Mouse (Mus musculus) stomach, embryonic 15.5 days (tissue): ENCODE results near the gene Irf2bpl. TPM values are rescaled to one million over a fixed set of nuclear protein-coding genes. Genes with fewer than 3 reads are reported as not detected.

Experiments
- ATAC-seq: fragments of 200-750 bp; cut with Nextera tagmentation; 2 replicates; pipeline ENCODE4 v1.8.0; 2017; ENCODE audit warnings: low read depth, moderate number of reproducible peaks, moderate TSS enrichment; ENCODE audit not compliant: insufficient read depth, low FRiP score
- H3K27ac ChIP-seq: fragments of 300-500 bp; sonication (generic); 2 replicates; pipeline ENCODE4 v1.5.1; 2015; ENCODE audit warnings: mild to moderate bottlenecking, inconsistent platforms
- H3K27me3 ChIP-seq: fragments of 300-500 bp; sonication (generic); replicated peaks from 2 replicates; pipeline ENCODE4 v1.6.1; 2015; ENCODE audit warnings: inconsistent platforms
- H3K36me3 ChIP-seq: fragments of 300-500 bp; sonication (generic); 2 replicates; pipeline ENCODE4 v1.6.1; 2015; ENCODE audit warnings: inconsistent platforms
- H3K4me1 ChIP-seq: fragments of 300-500 bp; sonication (generic); 2 replicates; pipeline ENCODE4 v1.6.1; 2015; ENCODE audit warnings: inconsistent platforms
- H3K4me2 ChIP-seq: fragments of 300-500 bp; sonication (generic); 2 replicates; pipeline ENCODE4 v1.6.1; 2015; ENCODE audit warnings: mild to moderate bottlenecking, inconsistent platforms
- H3K4me3 ChIP-seq: fragments of 300-500 bp; sonication (generic); replicated peaks from 2 replicates; pipeline ENCODE4 v1.5.1; 2015; ENCODE audit warnings: inconsistent platforms
- H3K9ac ChIP-seq: fragments of 300-500 bp; sonication (generic); 2 replicates; pipeline ENCODE4 v1.6.1; 2015; ENCODE audit warnings: inconsistent platforms
- H3K9me3 ChIP-seq: fragments of 300-500 bp; sonication (generic); 2 replicates; pipeline ENCODE4 v1.6.1; 2016; ENCODE audit warnings: inconsistent platforms
- WGBS: fragments of 180-500 bp; shearing (Covaris S2); methylation state at CpG from one replicate; pipeline ENCODE4 v1.1.7; 2015; 5-methylcytosine and 5-hydroxymethylcytosine counted together
- polyA plus RNA-seq: library from polyadenylated mRNA; unstranded; fragments of >200 nt; fragmentation: Nextera tagmentation; extraction: Ambion mirVana; gene quantifications from 2 replicates; pipeline ENCODE4 v1.2.1, GENCODE M21; 2015

The Irf2bpl gene
- polyA plus RNA-seq, 1 experiment from 2014 or later, result 29.3 TPM

DNA sequence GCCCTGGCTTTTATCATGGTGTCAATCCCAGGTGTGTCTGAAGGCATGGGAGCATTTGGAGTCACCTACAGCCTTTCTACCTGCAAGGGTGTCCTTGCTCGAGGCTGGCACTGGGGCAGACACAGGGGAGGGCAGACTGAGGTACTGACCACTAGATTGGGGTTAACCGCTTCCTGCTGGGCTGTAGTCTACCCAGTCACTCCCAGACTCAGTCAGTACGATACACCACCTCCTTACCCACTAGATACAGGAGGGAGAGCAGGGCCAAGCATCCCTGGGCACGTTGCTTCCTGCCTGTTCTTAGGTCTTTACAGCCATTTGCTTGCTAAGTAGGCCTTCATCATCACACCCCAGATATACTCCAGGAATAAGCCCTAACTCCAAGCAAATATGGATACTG, 44.1 kb downstream of the Irf2bpl start:
- Histone ChIP-seq H3K9ac (no peak overlapping the region), H3K4me3 (no peak overlapping the region), H3K36me3 (no peaks in the 10 kb centered on the region), H3K27ac (no peak overlapping the region), H3K4me1 (peaks cover 28% of the 10 kb centered on the region), H3K27me3 (no peaks in the 10 kb centered on the region), H3K4me2 (no peak overlapping the region), H3K9me3 (no peaks in the 10 kb centered on the region)
- ATAC-seq, result no peak
- WGBS, result 82% methylated on average over 4 of the region's 4 CpGs

- H3K27ac ChIP-seq, result peak overlapping the region; percentile 41; the same call in 1 of the 2 replicates
Measured at GRCm38 (mm10) chr12:86838181-86838580, 46.4 kb downstream of the Irf2bpl start.

GRCm38 (mm10) chr12:86836431-86837047, 48.1 kb downstream of the Irf2bpl start:
- ATAC-seq, result peak; percentile 87
- peak overlapping the region; percentile 45 for H3K4me2 ChIP-seq
- H3K4me3 ChIP-seq, result peak overlapping the region; percentile 17
- H3K36me3 ChIP-seq, result no peaks in the 10 kb centered on the region
- H3K9me3 ChIP-seq, result no peaks in the 10 kb centered on the region
- no peak overlapping the region for H3K9ac ChIP-seq
- no peaks in the 10 kb centered on the region for H3K27me3 ChIP-seq
- H3K27ac ChIP-seq, result peak overlapping the region; percentile 87
- H3K4me1 ChIP-seq, result peaks cover 50% of the 10 kb centered on the region
- 18% methylated on average over 23 of the region's 23 CpGs for WGBS

More at GRCm38 (mm10) chr12:86838181-86838580, 46.4 kb downstream of the Irf2bpl start:
- WGBS, result 63% methylated on average over 2 of the region's 2 CpGs
- H3K27me3 ChIP-seq, result no peaks in the 10 kb centered on the region
- H3K4me2 ChIP-seq, result no peak overlapping the region
- H3K4me1 ChIP-seq, result peaks cover 40% of the 10 kb centered on the region
- H3K36me3 ChIP-seq, result no peaks in the 10 kb centered on the region
- no peak for ATAC-seq
- H3K4me3 ChIP-seq, result no peak overlapping the region
- no peak overlapping the region for H3K9ac ChIP-seq
- H3K9me3 ChIP-seq, result no peaks in the 10 kb centered on the region

GRCm38 (mm10) chr12:86835899-86836298, 48.7 kb downstream of the Irf2bpl start:
- 70% methylated on average over 3 of the region's 3 CpGs for WGBS
- H3K4me3 ChIP-seq, result no peak overlapping the region
- no peaks in the 10 kb centered on the region for H3K27me3 ChIP-seq
- no peaks in the 10 kb centered on the region for H3K9me3 ChIP-seq
- H3K27ac ChIP-seq, result peak overlapping the region; percentile 87
- ATAC-seq, result no peak
- no peak overlapping the region for H3K4me2 ChIP-seq
- no peak overlapping the region for H3K9ac ChIP-seq
- no peaks in the 10 kb centered on the region for H3K36me3 ChIP-seq
- H3K4me1 ChIP-seq, result peaks cover 51% of the 10 kb centered on the region

DNA sequence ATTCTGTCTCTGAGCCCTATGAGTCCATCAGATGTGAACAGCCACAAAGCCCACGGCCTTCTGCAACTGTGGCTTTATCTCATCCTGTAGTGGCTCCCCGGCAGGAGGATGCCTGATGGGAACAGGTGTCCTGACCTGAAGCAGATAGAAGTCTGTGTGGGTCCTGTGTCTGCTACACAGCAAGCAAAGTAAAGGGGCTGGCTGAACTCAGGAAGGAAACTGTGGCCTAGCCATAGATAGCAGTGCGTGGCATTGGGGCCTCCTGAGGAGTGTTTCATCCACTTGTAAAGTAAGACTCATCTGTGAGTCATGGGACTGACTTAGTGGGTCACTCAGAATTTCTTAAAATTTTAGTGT, 50.2 kb downstream of the Irf2bpl start:
- ATAC-seq, result no peak
- no peaks in the 10 kb centered on the region for H3K36me3 ChIP-seq
- H3K27ac ChIP-seq, result peak overlapping the region; percentile 62; the same call in 1 of the 2 replicates
- H3K4me1 ChIP-seq, result peaks cover 56% of the 10 kb centered on the region
- 76% methylated on average over 3 of the region's 3 CpGs for WGBS
- H3K4me2 ChIP-seq, result no peak overlapping the region
- no peaks in the 10 kb centered on the region for H3K27me3 ChIP-seq
- H3K4me3 ChIP-seq, result no peak overlapping the region
- no peak overlapping the region for H3K9ac ChIP-seq
- H3K9me3 ChIP-seq, result no peaks in the 10 kb centered on the region

- peak; percentile 78 for ATAC-seq
- no peak overlapping the region for H3K4me3 ChIP-seq
- peaks cover 53% of the 10 kb centered on the region for H3K4me1 ChIP-seq
- H3K27me3 ChIP-seq, result no peaks in the 10 kb centered on the region
- H3K36me3 ChIP-seq, result no peaks in the 10 kb centered on the region
- peak overlapping the region; percentile 82 for H3K27ac ChIP-seq
- WGBS, result 43% methylated on average over 6 of the region's 6 CpGs
- H3K9me3 ChIP-seq, result no peaks in the 10 kb centered on the region
- H3K4me2 ChIP-seq, result no peak overlapping the region; the same call in 1 of the 2 replicates
- no peak overlapping the region for H3K9ac ChIP-seq
Measured at GRCm38 (mm10) chr12:86833711-86834415, 50.7 kb downstream of the Irf2bpl start.

DNA sequence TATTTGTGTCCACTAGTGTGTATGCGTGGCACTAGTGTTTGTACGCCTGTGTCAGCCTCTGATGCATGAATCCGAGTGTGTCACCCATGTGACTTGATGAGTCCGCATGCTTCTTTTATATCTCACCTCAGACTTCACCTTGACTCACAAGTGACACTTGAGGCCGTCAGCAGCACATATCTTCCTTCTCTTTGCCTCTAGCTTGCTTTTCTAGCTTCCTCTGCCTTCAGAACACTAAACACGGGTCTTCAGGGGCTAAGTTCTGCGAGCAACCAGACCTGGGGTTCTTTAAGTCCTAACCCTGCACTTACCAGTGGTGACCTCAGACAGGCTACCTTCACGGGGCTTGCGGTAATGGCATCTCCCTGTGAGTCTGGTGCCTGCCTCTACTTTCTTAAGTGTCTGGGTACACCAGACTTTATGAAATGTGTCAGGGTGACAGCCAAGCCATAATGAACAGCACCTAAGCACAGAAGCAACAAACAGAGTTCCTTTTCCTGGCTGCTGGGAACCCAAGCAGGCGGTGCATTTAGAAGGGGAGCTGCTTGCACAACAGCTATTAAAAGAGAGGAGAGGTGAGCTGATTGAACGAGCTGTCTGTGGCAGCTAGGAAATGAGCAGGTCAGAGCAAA, 51.9 kb downstream of the Irf2bpl start:
- H3K27me3 ChIP-seq, result no peaks in the 10 kb centered on the region
- H3K9me3 ChIP-seq, result no peaks in the 10 kb centered on the region
- no peak overlapping the region for H3K9ac ChIP-seq
- no peak overlapping the region; the same call in 1 of the 2 replicates for H3K4me2 ChIP-seq
- no peak for ATAC-seq
- H3K27ac ChIP-seq, result peak overlapping the region; percentile 82
- H3K4me3 ChIP-seq, result no peak overlapping the region
- no peaks in the 10 kb centered on the region for H3K36me3 ChIP-seq
- 56% methylated on average over 11 of the region's 11 CpGs for WGBS
- H3K4me1 ChIP-seq, result peaks cover 42% of the 10 kb centered on the region

DNA sequence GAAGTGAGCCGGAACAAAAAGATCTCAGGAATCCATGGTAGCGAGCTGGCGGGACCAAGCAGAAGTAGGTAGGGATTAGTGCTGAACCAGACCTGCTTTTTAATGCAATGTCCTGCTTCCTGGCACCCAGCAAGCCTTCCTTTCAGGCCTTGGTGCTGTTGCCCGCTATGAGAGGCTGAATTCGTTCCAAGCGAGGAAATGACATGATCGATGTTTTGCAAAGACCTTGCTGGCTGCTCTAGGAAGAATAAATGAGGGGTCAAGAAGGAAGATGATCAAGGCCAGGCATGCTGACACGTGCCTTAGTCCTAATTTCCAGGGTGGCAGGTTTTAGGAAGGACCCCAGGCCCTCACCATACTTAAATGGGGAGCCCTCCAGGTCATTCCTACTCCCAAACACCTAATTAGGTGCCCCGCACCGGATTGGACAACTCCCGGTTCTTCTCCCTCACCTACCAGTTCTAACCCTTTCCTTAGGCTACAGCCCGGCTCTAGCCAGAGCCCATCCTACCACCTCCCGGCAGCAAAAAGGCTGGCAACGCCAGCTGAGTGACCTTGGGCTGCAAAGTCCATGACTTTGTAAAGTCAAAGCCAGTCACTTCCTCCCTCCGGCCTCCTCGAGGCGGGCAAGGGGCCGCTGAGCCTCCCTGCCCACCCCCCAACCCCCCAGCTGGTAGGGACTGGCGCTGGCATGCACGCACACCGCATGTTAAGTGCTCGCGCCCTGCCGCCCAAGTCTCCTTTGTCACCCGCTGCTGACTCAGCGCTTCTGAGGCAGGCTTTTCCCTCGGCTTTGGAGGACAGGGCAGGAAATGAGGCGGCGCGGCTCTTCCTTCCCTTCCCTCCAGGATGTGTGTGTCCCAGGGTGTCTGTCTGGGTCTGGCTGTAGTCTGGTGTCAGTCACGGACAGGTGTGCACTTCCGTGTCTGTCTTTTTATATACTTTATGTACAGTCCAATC, 52.7 kb downstream of the Irf2bpl start:
- peaks cover 44% of the 10 kb centered on the region for H3K4me1 ChIP-seq
- H3K4me2 ChIP-seq, result peak overlapping the region; percentile 47
- no peaks in the 10 kb centered on the region for H3K9me3 ChIP-seq
- 27% methylated on average over 32 of the region's 32 CpGs for WGBS
- H3K27me3 ChIP-seq, result no peaks in the 10 kb centered on the region
- H3K4me3 ChIP-seq, result peak overlapping the region; percentile 1; the same call in 1 of the 2 replicates
- no peak for ATAC-seq
- H3K27ac ChIP-seq, result peak overlapping the region; percentile 82
- no peaks in the 10 kb centered on the region for H3K36me3 ChIP-seq
- no peak overlapping the region; the same call in 1 of the 2 replicates for H3K9ac ChIP-seq

Other genes with a start within 250 kb of the Irf2bpl start
- gene Vash1, start 206.1 kb downstream of the Irf2bpl start, polyA plus RNA-seq, result 8.7 and 9.7 TPM in 2 replicates
- gene Angel1, start 158.3 kb downstream of the Irf2bpl start, polyA plus RNA-seq, result 7.1 and 9.0 TPM in 2 replicates
- 0.08 TPM in 1 of 2 replicates, not detected in the other for gene Lrrc74a, start 150.4 kb downstream of the Irf2bpl start, polyA plus RNA-seq
- 15.4 and 15.7 TPM in 2 replicates for gene Cipc, start 62.2 kb upstream of the Irf2bpl start, polyA plus RNA-seq
- gene Zdhhc22, start 105.6 kb upstream of the Irf2bpl start, polyA plus RNA-seq, result 0.42 and 0.53 TPM in 2 replicates
- 0.76 and 1.2 TPM in 2 replicates for gene Tmem63c, start 136.5 kb upstream of the Irf2bpl start, polyA plus RNA-seq
- 2.4 and 2.6 TPM in 2 replicates for gene Ngb, start 217.7 kb upstream of the Irf2bpl start, polyA plus RNA-seq